Mouse (Mus musculus) intestine, embryonic 15.5 days (tissue): ENCODE measurements around the gene Rps6ka2. TPM values are rescaled to one million over a fixed set of nuclear protein-coding genes. Genes with fewer than 3 reads are reported as not detected.
"Not testable (repeated sequence)": the region's sequence is repeated elsewhere in the genome, so short reads cannot be mapped to it uniquely, and the experiment has no call there.

ENCODE experiments used
- ATAC-seq: fragments of 200-750 bp; cut with Nextera tagmentation; 2 replicates; pipeline ENCODE4 v1.8.0; 2017; ENCODE audit warnings: moderate TSS enrichment, moderate library complexity
- H3K27ac ChIP-seq: fragments of 300-500 bp; sonication (generic); 2 replicates; pipeline ENCODE4 v1.5.1; 2015; ENCODE audit warnings: mild to moderate bottlenecking, inconsistent platforms
- H3K27me3 ChIP-seq: fragments of 300-500 bp; sonication (generic); replicated peaks from 2 replicates; pipeline ENCODE4 v1.6.1; 2015; ENCODE audit warnings: inconsistent platforms
- H3K36me3 ChIP-seq: fragments of 300-500 bp; sonication (generic); 2 replicates; pipeline ENCODE4 v1.6.1; 2015; ENCODE audit warnings: inconsistent platforms
- H3K4me1 ChIP-seq: fragments of 300-500 bp; sonication (generic); replicated peaks from 2 replicates; pipeline ENCODE4 v1.6.1; 2015; ENCODE audit warnings: inconsistent platforms
- H3K4me2 ChIP-seq: fragments of 300-500 bp; sonication (generic); replicated peaks from 2 replicates; pipeline ENCODE4 v1.6.1; 2015; ENCODE audit warnings: mild to moderate bottlenecking, inconsistent platforms
- H3K4me3 ChIP-seq: fragments of 300-500 bp; sonication (generic); replicated peaks from 2 replicates; pipeline ENCODE4 v1.5.1; 2015; ENCODE audit warnings: inconsistent platforms
- H3K9ac ChIP-seq: fragments of 300-500 bp; sonication (generic); 2 replicates; pipeline ENCODE4 v1.6.1; 2015; ENCODE audit warnings: inconsistent platforms
- H3K9me3 ChIP-seq: fragments of 300-500 bp; sonication (generic); 2 replicates; pipeline ENCODE4 v1.6.1; 2016; ENCODE audit warnings: inconsistent platforms
- WGBS: fragments of 180-500 bp; shearing (Covaris S2); methylation state at CpG from one replicate; pipeline ENCODE4 v1.1.7; 2015; 5-methylcytosine and 5-hydroxymethylcytosine counted together
- polyA plus RNA-seq: library from polyadenylated mRNA; unstranded; fragments of >200 nt; fragmentation: Nextera tagmentation; extraction: Ambion mirVana; gene quantifications from 2 replicates; pipeline ENCODE4 v1.2.1, GENCODE M21; 2015

Rps6ka2 gene
- polyA plus RNA-seq, 1 experiment from 2014 or later = 8.0 TPM

DNA sequence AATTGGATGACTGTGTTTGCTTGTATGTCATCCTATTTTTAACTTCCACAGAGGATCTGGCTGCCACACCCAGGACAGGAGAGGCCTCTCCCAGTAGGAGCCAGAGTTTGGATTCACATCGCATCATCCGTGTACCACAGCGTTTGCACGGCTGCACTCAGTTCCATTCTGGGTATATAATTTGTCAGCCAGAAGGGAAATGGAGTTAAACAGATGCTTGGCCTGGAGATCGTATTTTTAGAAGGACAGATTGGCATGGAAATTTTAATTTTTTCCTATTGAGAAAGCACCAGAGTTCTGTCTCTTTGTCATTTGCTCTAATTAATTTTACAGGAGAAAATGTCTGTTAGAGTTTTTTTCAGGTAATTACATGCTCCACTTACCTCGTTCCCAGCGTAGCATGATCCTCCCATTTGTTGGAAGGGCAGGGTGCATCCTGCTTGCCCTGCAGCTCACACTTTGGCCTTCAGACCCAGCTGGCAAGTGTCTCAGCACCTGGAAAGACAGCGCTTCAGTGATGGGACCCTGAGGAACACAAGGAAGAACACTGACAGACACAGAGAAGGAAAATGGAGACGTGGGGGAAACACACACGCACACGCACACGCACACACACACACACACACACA is 116.6 kb downstream of the Rps6ka2 start:
- H3K27me3 ChIP-seq = no peaks in the 10 kb centered on the region
- no peak overlapping the region for H3K27ac ChIP-seq
- H3K4me1 ChIP-seq = 0 out of 2 replicates have a peak, but pooled peaks cover 5% of the 10 kb centered on the region
- H3K36me3 ChIP-seq = no peaks in the 10 kb centered on the region
- H3K9me3 ChIP-seq = no peaks in the 10 kb centered on the region
- H3K4me3 ChIP-seq = no peak overlapping the region
- 84% methylated on average over 12 of the region's 12 CpGs for WGBS
- no peak overlapping the region for H3K4me2 ChIP-seq
- ATAC-seq = no peak
- H3K9ac ChIP-seq = no peak overlapping the region

DNA sequence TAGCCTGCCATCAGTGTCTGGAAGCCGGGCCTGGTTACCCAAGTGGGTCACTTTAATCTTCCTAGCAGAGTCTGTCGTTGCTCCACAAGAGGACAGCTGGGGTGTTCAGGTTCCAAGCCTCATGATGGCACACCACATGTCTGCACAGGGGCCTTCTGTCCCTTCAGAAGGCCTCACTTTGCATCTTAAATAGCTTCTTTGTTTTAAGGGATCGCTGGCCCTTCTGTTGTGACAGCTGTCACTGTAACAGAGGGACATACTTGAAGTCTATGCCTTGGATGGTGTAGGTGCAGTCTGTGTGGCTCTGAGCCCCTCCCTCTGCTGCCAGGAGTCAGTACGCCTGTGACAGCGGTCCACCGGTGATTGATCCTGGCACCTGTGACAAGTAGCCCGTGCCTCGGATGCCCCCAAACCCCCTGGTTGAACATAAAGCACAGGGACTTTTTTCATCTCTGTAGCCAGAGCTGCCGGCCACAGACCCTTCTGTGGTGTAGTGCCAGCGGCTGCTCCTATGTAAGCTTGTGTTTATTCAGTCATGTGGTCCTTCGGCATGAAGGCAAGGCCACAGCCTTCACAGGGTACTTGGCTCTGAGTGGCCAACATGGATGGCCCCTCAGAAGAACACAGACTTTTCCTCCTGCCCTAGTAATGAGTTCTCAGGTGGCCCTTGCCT is 122.2 kb downstream of the Rps6ka2 start:
- H3K36me3 ChIP-seq = no peaks in the 10 kb centered on the region
- no peaks in the 10 kb centered on the region for H3K27me3 ChIP-seq
- no peak for ATAC-seq
- no peaks in the 10 kb centered on the region for H3K9me3 ChIP-seq
- no peaks in the 10 kb centered on the region for H3K4me1 ChIP-seq
- H3K4me3 ChIP-seq = no peak overlapping the region
- no peak overlapping the region for H3K9ac ChIP-seq
- WGBS = 85% methylated on average over 11 of the region's 11 CpGs
- H3K27ac ChIP-seq = no peak overlapping the region
- no peak overlapping the region for H3K4me2 ChIP-seq

DNA sequence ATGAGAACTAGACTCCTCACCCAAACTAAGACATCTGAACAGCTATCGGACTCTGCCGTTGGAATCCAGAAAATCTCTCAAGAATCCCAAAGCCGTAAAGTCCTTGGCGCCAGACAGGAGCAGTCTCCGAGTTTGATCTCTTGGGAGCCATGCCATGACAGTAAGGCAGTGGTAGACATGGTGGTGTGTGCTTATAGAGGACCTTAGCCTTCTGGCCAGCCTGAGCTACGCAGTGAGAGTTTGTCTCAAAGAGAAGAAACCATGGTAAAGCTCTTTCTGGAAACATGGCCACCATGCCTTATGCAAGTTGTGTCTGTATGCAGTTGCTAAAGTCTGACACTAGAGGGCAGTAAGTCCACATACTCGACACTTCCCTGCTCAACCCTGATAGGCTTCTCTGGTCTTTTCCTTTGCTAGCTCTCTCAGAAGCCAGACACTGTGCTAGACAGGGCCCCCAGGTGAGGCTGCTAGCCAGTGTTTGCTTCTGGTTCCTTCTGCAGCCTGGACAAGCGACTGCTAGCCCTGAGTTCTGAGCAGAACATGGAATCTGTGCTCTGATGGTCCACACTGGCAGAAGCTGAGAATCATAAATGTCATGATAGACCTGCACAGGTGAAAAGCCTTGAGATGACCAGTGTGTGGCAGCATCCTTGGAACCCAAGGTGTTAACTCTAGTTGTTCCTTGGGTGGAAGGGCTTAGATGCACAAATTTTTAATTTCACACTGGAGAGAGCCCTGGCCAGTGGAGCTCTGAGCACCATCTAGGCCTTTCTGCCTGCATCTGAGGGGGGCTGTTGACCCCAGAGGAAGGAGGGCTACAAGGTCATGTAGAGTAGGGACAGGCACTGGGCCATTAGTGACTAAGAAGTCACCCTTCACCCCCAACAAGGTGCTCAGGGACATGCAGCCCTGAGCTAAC is 136.6 kb downstream of the Rps6ka2 start:
- not testable (repeated sequence) for H3K27ac ChIP-seq, H3K9ac ChIP-seq, H3K4me1 ChIP-seq, H3K27me3 ChIP-seq, H3K9me3 ChIP-seq, H3K4me2 ChIP-seq, H3K36me3 ChIP-seq, H3K4me3 ChIP-seq
- peak; percentile 78 for ATAC-seq
- WGBS = 56% methylated on average over 8 of the region's 8 CpGs

DNA sequence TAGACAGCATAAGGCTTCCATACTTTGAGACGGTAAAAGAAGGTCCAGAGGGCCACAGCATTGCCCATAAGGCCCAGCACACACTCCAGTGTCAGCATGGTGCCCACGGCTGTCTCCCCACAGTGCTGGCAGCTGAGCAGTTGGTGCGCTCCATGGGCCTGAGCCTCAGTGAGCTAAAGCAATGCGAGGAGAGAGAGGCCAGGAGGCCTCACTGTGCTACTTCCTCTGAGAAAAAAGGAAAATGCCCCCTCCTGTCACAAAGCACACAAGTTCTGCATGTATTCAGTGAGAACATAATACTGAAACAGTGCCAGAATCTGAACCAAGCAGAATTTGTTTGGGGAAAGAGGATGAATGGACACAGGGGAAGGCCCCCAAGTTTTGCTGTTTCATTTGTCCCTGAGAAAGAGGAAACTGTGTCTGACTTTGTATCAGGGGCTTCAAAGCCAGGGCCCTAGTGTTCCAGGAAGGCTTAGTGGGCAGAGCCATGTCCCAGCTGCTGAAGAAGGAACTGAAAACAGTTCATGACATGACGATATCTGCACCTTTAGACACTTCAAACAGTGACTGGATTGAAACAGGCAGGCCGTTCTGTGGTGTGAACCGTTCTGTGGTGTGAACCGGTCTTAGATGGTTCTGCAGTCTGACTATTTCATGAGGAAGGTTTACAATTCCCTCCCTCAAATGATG is 145.9 kb downstream of the Rps6ka2 start:
- not testable (repeated sequence) for H3K4me3 ChIP-seq, H3K9me3 ChIP-seq, H3K36me3 ChIP-seq, ATAC-seq, H3K27ac ChIP-seq, H3K4me2 ChIP-seq, H3K4me1 ChIP-seq, H3K9ac ChIP-seq, H3K27me3 ChIP-seq
- 86% methylated on average over 7 of the region's 8 CpGs for WGBS

DNA sequence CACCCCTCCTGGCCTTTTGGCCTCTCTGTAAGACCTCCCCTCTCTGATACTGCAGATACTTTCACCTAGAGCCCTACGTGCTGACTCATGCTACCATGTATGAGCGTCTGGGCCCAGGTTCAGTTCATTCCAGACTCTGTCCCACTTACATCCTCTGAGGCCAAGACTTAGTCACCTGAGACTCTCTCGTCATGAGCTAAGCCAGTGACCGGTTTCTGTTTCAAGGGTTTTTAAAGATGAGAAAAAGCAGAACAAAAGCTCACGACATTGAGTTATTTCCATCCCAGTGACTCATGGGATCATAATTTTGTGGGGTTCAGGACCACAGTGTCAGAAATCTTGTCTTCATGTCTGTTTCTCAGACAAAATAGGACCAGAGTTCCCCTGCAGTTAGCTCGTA is 149.9 kb downstream of the Rps6ka2 start:
- H3K27me3 ChIP-seq, H3K27ac ChIP-seq, H3K9me3 ChIP-seq, ATAC-seq, H3K4me2 ChIP-seq, H3K4me3 ChIP-seq, H3K4me1 ChIP-seq, H3K36me3 ChIP-seq, H3K9ac ChIP-seq: not testable (repeated sequence)
- 70% methylated on average over 6 of the region's 6 CpGs for WGBS

DNA sequence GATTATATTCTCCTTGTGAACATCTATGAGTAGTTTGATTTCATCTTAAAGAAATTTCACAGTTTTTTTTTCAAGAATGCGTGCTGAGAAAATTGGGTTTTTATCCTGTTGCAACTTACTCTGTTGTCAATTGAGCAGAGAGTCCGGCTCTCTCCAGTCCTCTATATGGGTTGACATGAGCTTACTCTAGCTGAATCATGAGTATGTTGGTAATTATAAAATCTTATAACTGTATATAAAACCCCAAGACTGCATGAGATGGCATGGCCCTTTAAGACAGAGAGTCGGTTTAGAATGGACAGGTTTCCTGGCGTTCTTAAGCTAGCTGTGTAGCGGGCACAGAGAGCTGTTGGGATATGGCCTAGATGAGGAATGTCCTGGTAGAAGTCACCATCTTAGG is 154.4 kb downstream of the Rps6ka2 start, which contains the start of gene Tcp10a:
Tcp10a (plus strand) TSS at position 301 of the 400 bp plus-strand sequence.
- not testable (repeated sequence) for H3K27ac ChIP-seq, H3K9ac ChIP-seq, H3K36me3 ChIP-seq, ATAC-seq, H3K27me3 ChIP-seq, H3K9me3 ChIP-seq, H3K4me3 ChIP-seq, H3K4me2 ChIP-seq, H3K4me1 ChIP-seq
- WGBS = 93% methylated on average over 5 of the region's 5 CpGs

DNA sequence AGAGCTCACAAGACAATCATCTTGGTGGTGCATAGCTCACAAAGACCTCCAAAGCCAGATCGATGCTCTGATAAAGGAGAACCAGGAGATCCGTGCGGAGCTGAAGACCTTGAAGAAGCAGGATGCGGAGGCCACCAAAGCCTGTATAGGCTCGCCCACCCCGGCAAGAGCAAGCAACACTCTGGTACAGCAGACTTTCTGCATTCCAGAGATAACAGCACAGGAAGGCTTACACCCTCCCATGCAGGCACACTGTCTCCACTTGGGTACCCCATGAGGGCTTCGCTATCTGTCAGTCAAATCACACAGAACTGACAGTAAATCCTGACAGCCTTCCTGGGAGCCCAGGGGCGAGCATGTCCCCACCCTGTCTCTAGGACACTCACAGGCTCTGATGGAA is 156.5 kb downstream of the Rps6ka2 start:
- H3K4me2 ChIP-seq, H3K27me3 ChIP-seq, H3K27ac ChIP-seq, ATAC-seq, H3K4me1 ChIP-seq, H3K36me3 ChIP-seq, H3K9ac ChIP-seq, H3K4me3 ChIP-seq, H3K9me3 ChIP-seq: not testable (repeated sequence)
- 52% methylated on average over 7 of the region's 8 CpGs for WGBS

DNA sequence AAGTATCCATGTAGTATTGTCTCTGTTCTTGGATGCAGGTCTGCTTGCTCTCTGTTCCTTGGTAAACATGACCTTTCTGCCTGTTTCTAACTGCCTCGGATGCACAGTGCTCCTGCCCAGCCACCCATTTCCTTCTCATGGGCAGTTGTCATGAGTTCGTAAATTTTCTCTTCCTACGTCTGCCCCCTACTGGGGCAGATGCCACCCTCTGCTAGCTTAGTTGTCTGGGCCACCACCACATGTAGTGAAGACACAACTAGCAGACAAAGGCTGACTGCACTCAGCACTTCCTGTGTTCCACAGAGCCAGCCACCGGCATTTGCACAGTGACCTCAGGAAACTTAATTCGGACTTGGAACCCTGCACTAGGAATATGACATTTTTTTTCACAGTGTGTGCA is 162.8 kb downstream of the Rps6ka2 start:
- not testable (repeated sequence) for H3K9me3 ChIP-seq, H3K4me1 ChIP-seq, H3K4me3 ChIP-seq, H3K4me2 ChIP-seq, H3K36me3 ChIP-seq, H3K9ac ChIP-seq, H3K27ac ChIP-seq, ATAC-seq, H3K27me3 ChIP-seq
- 78% methylated on average over 4 of the region's 5 CpGs for WGBS

DNA sequence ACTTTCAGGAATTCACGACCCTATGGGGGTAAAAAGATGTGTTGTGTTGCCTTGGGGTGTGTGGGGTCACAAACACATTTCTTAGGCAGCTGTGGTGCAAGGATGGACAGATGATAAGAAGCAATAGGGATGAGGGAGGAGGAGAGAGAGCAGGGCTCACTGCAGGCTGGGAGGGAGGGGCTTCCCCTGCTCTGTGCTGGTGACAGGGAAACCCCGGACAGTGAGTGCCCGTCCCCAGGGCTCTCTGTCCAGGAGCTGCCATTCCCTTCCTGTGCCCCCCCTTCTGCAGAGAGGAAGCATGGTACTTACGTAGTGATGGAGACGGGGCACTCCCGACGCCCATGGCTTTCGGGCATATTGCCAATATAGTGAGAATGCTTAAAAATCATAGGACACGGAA is 167.5 kb downstream of the Rps6ka2 start:
- WGBS = 81% methylated on average over 7 of the region's 9 CpGs
- not testable (repeated sequence) for H3K36me3 ChIP-seq, H3K27ac ChIP-seq, H3K9me3 ChIP-seq, H3K9ac ChIP-seq, H3K4me1 ChIP-seq, ATAC-seq, H3K4me2 ChIP-seq, H3K4me3 ChIP-seq, H3K27me3 ChIP-seq

DNA sequence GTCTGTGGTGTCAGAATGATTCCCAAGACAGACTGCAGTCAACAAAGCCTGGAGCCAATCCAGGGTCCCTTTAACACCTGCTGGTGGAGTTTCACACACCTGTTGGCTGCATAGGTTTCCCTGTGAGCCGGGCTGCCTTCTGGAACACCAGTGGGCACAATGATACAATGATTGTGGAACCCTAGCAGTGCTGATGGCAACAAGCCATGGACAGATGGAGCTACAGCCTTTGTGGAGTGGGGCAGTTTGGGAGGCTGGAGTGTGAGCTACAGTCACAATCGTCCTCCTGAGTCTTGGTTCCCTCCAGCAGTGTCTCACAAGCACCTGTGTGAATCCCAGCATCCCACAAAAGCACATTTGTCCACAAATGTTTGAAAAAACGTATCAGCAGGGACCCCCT is 178.8 kb downstream of the Rps6ka2 start:
- ATAC-seq, H3K4me2 ChIP-seq, H3K9me3 ChIP-seq, H3K27ac ChIP-seq, H3K4me3 ChIP-seq, H3K9ac ChIP-seq, H3K27me3 ChIP-seq, H3K4me1 ChIP-seq, H3K36me3 ChIP-seq: not testable (repeated sequence)
- WGBS = 58% methylated on average over 2 of the region's 3 CpGs

DNA sequence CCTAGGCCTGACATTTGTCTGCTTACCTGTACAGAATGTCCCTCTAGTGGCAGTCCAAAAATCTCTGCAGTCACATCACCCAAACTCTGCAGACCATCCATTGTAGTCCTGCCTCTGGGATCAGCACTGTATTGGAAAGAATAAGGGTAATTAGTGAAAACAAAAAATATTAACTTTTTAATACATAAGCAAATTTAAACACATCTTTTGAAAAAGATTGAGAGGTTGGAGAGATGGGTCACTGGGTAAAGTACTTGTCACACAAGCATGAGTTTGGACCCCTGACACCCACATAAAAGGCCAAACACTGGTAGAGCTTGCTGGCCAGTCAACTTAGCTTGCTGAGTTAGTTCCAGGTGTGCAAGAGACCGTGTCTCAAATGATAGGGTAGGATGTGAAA is 182.7 kb downstream of the Rps6ka2 start, which contains the start of gene Ttll2:
Ttll2 (minus strand) TSS at position 101 of the 400 bp plus-strand sequence.
- not testable (repeated sequence) for H3K27me3 ChIP-seq, ATAC-seq

More for the DNA sequence above, 182.7 kb downstream of the Rps6ka2 start, which contains the start of gene Ttll2:
- not testable (repeated sequence) for H3K36me3 ChIP-seq, H3K4me2 ChIP-seq, H3K4me3 ChIP-seq, H3K27ac ChIP-seq, H3K9me3 ChIP-seq, H3K4me1 ChIP-seq, H3K9ac ChIP-seq
- 89% methylated on average over 1 of the region's 1 CpGs for WGBS
